Mouse (Mus musculus) limb, embryonic 11.5 days (tissue): ENCODE results near the gene Col5a3. TPM values are rescaled to one million over a fixed set of nuclear protein-coding genes. Genes with fewer than 3 reads are reported as not detected.

Source experiments
- ATAC-seq: fragments of 200-750 bp; cut with Nextera tagmentation; 2 replicates; pipeline ENCODE4 v1.8.0; 2017; ENCODE audit warnings: low read depth; ENCODE audit not compliant: insufficient number of reproducible peaks, low FRiP score, low TSS enrichment
- DNase-seq: peaks from one replicate; pipeline ENCODE4 v3.0.0-alpha.2; 2015; ENCODE audit warnings: low spot score
- H3K27ac ChIP-seq: fragments of 300-500 bp; sonication (generic); replicated peaks from 2 replicates; pipeline ENCODE4 v1.5.1; 2014; ENCODE audit warnings: low read depth, mild to moderate bottlenecking, low read length
- H3K27me3 ChIP-seq: fragments of 300-500 bp; sonication (generic); 2 replicates; pipeline ENCODE4 v1.6.1; 2014; ENCODE audit warnings: mild to moderate bottlenecking, low read length, mixed read lengths; ENCODE audit not compliant: control insufficient read depth, insufficient read depth
- H3K36me3 ChIP-seq: fragments of 300-500 bp; sonication (generic); 2 replicates; pipeline ENCODE4 v1.6.1; 2014; ENCODE audit warnings: mild to moderate bottlenecking, low read length, moderate library complexity, mixed read lengths; ENCODE audit not compliant: control insufficient read depth, insufficient read depth
- H3K4me1 ChIP-seq: fragments of 300-500 bp; sonication (generic); 2 replicates; pipeline ENCODE4 v1.6.1; 2014; ENCODE audit warnings: low read length, mixed read lengths; ENCODE audit not compliant: control insufficient read depth, insufficient read depth
- H3K4me2 ChIP-seq: fragments of 300-500 bp; sonication (generic); 2 replicates; pipeline ENCODE4 v1.6.1; 2014; ENCODE audit warnings: low read depth, mild to moderate bottlenecking, moderate library complexity; ENCODE audit not compliant: severe bottlenecking
- H3K4me3 ChIP-seq: fragments of 300-500 bp; sonication (generic); 2 replicates; pipeline ENCODE4 v1.5.1; 2014; ENCODE audit warnings: low read depth, low read length
- H3K9ac ChIP-seq: fragments of 300-500 bp; sonication (generic); 2 replicates; pipeline ENCODE4 v1.6.1; 2014; ENCODE audit warnings: mild to moderate bottlenecking, low read length
- H3K9me3 ChIP-seq: fragments of 300-500 bp; sonication (generic); 2 replicates; pipeline ENCODE4 v1.6.1; 2016; ENCODE audit warnings: low read length; ENCODE audit not compliant: control insufficient read depth
- WGBS: fragments of 180-500 bp; shearing (Covaris S2); extraction: QIAGEN DNeasy Blood & Tissue Kit; methylation state at CpG from one replicate; pipeline ENCODE4 v1.1.7; 2014; 5-methylcytosine and 5-hydroxymethylcytosine counted together
- polyA plus RNA-seq: library from polyadenylated mRNA; unstranded; fragments of >200 nt; fragmentation: Nextera tagmentation; extraction: Ambion mirVana; gene quantifications from 2 replicates; pipeline ENCODE4 v1.2.1, GENCODE M21; 2014

Gene Col5a3
- polyA plus RNA-seq, 1 experiment from 2014 or later, result 0.21 TPM

GRCm38 (mm10) chr9:20751477-20752029, 63.3 kb downstream of the Col5a3 start:
- Histone ChIP-seq H3K4me1 (no peaks in the 10 kb centered on the region), H3K36me3 (no peaks in the 10 kb centered on the region), H3K27ac (no peak overlapping the region), H3K27me3 (peaks cover 2% of the 10 kb centered on the region; the same call in 1 of the 2 replicates), H3K9ac (no peak overlapping the region), H3K4me3 (no peak overlapping the region), H3K4me2 (no peak overlapping the region), H3K9me3 (no peaks in the 10 kb centered on the region)
- 55% methylated on average over 6 of the region's 6 CpGs for WGBS
- ATAC-seq, result no peak
- peak; percentile 40 for DNase-seq

DNA sequence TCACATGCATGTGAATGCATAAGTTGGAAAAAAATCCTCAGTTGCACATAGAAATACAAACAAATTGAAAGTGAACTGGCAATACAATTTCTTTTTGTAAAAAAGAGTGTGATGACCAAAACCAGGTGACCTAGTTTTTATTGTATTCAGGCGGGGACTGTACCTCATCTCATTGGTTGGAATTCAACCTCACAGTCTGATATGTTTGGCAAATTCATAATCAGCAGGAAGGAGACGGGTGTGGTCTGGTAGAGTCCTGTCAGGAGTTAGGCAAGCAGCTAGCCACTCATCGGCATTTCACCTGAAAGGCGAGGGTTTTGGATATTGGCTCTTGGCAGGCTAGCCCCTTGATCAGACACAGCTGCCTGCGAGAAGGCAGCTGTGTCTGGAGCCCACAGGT, 65.7 kb downstream of the Col5a3 start:
- Histone ChIP-seq H3K4me3 (no peak overlapping the region), H3K9me3 (no peaks in the 10 kb centered on the region), H3K4me2 (no peak overlapping the region), H3K36me3 (no peaks in the 10 kb centered on the region), H3K9ac (no peak overlapping the region), H3K27me3 (peaks cover 23% of the 10 kb centered on the region), H3K27ac (no peak overlapping the region), H3K4me1 (peaks cover 3% of the 10 kb centered on the region; the same call in 1 of the 2 replicates)
- 77% methylated on average over 5 of the region's 5 CpGs for WGBS
- ATAC-seq, result no peak
- DNase-seq, result no peak

GRCm38 (mm10) chr9:20748540-20748939, 66.3 kb downstream of the Col5a3 start:
- Histone ChIP-seq H3K27me3 (peaks cover 29% of the 10 kb centered on the region), H3K4me1 (peaks cover 3% of the 10 kb centered on the region; the same call in 1 of the 2 replicates), H3K36me3 (no peaks in the 10 kb centered on the region), H3K27ac (no peak overlapping the region), H3K9me3 (no peaks in the 10 kb centered on the region), H3K9ac (no peak overlapping the region), H3K4me2 (no peak overlapping the region), H3K4me3 (no peak overlapping the region)
- no peak for ATAC-seq
- WGBS, result 88% methylated on average over 3 of the region's 3 CpGs
- no peak for DNase-seq

- H3K9me3 ChIP-seq, result no peaks in the 10 kb centered on the region
- ATAC-seq, result no peak
- 26% methylated on average over 3 of the region's 3 CpGs for WGBS
- no peaks in the 10 kb centered on the region for H3K36me3 ChIP-seq
- peaks cover 3% of the 10 kb centered on the region; the same call in 1 of the 2 replicates for H3K4me1 ChIP-seq
- no peak for DNase-seq
- H3K27me3 ChIP-seq, result peaks cover 31% of the 10 kb centered on the region
- H3K27ac ChIP-seq, result no peak overlapping the region
- no peak overlapping the region for H3K9ac ChIP-seq
- H3K4me2 ChIP-seq, result no peak overlapping the region
- H3K4me3 ChIP-seq, result no peak overlapping the region
Measured at GRCm38 (mm10) chr9:20747682-20748081, 67.2 kb downstream of the Col5a3 start.

GRCm38 (mm10) chr9:20746017-20746660, 68.7 kb downstream of the Col5a3 start, which contains the start of gene Olfm2:
Gene Olfm2, minus strand, starts transcription at chr9:20746349.
- WGBS, result under 1% methylated on average over 39 of the region's 50 CpGs
- Histone ChIP-seq H3K4me3 (peak within 1 kb of the TSS; percentile 37), H3K4me1 (peaks cover 3% of the 10 kb centered on the region; the same call in 1 of the 2 replicates), H3K4me2 (peak within 1 kb of the TSS; percentile 84), H3K9ac (peak within 1 kb of the TSS; percentile 38; the same call in 1 of the 2 replicates), H3K27me3 (peaks cover 31% of the 10 kb centered on the region), H3K27ac (no peak within 1 kb of the TSS), H3K36me3 (no peaks in the 10 kb centered on the region), H3K9me3 (no peaks in the 10 kb centered on the region)
- ATAC-seq (peak; percentile 52), DNase-seq (peak; percentile 65)

GRCm38 (mm10) chr9:20745129-20745966, 69.5 kb downstream of the Col5a3 start:
- WGBS, result 11% methylated on average over 17 of the region's 17 CpGs
- Histone ChIP-seq H3K27me3 (peaks cover 31% of the 10 kb centered on the region), H3K36me3 (no peaks in the 10 kb centered on the region), H3K4me3 (peak overlapping the region; percentile 37), H3K4me2 (peak overlapping the region; percentile 84), H3K9me3 (no peaks in the 10 kb centered on the region), H3K4me1 (peaks cover 3% of the 10 kb centered on the region; the same call in 1 of the 2 replicates), H3K27ac (no peak overlapping the region), H3K9ac (peak overlapping the region; percentile 38; the same call in 1 of the 2 replicates)
- ATAC-seq, result 0 out of 2 replicates have a peak, but pooled peaks have one; percentile 26
- DNase-seq, result no peak

GRCm38 (mm10) chr9:20743946-20744738, 70.7 kb downstream of the Col5a3 start:
- DNase-seq (peak; percentile 64), ATAC-seq (no peak)
- Histone ChIP-seq H3K9ac (no peak overlapping the region), H3K4me1 (peaks cover 3% of the 10 kb centered on the region; the same call in 1 of the 2 replicates), H3K27ac (no peak overlapping the region), H3K36me3 (no peaks in the 10 kb centered on the region), H3K4me2 (no peak overlapping the region), H3K9me3 (no peaks in the 10 kb centered on the region), H3K27me3 (peaks cover 31% of the 10 kb centered on the region), H3K4me3 (no peak overlapping the region)
- WGBS, result 10% methylated on average over 22 of the region's 22 CpGs
